Mouse (Mus musculus) embryonic facial prominence, embryonic 11.5 days (tissue): ENCODE measurements around the gene Rabepk. TPM values are rescaled to one million over a fixed set of nuclear protein-coding genes. Genes with fewer than 3 reads are reported as not detected.
A peak's percentile ranks its signal among the peaks of the same experiment; 100 is the strongest.
"Not testable (repeated sequence)": the region's sequence is repeated elsewhere in the genome, so short reads cannot be mapped to it uniquely, and the experiment has no call there.

ENCODE experiments used
- ATAC-seq: fragments of 200-750 bp; cut with Nextera tagmentation; replicated peaks from 2 replicates; pipeline ENCODE4 v1.8.0; 2017; ENCODE audit warnings: low read depth; ENCODE audit not compliant: insufficient number of reproducible peaks, low FRiP score, low TSS enrichment
- DNase-seq: peaks from one replicate; pipeline ENCODE4 v3.0.0-alpha.2; 2015; ENCODE audit warnings: low spot score
- H3K27ac ChIP-seq: fragments of 300-500 bp; sonication (generic); replicated peaks from 2 replicates; pipeline ENCODE4 v1.5.1; 2014; ENCODE audit warnings: mild to moderate bottlenecking, low read depth, low read length, control low read depth
- H3K27me3 ChIP-seq: fragments of 300-500 bp; sonication (generic); 2 replicates; pipeline ENCODE4 v1.6.1; 2014; ENCODE audit warnings: mild to moderate bottlenecking, low read length, moderate library complexity, mixed read lengths; ENCODE audit not compliant: control insufficient read depth, insufficient read depth
- H3K36me3 ChIP-seq: fragments of 300-500 bp; sonication (generic); replicated peaks from 2 replicates; pipeline ENCODE4 v1.6.1; 2014; ENCODE audit warnings: low read depth, mild to moderate bottlenecking, low read length, moderate library complexity, mixed read lengths; ENCODE audit not compliant: control insufficient read depth, insufficient read depth
- H3K4me1 ChIP-seq: fragments of 300-500 bp; sonication (generic); 2 replicates; pipeline ENCODE4 v1.6.1; 2014; ENCODE audit warnings: low read length, mixed read lengths; ENCODE audit not compliant: control insufficient read depth, insufficient read depth
- H3K4me2 ChIP-seq: fragments of 300-500 bp; sonication (generic); 2 replicates; pipeline ENCODE4 v1.6.1; 2014; ENCODE audit warnings: low read depth, mild to moderate bottlenecking, control low read depth, low read length, moderate library complexity
- H3K4me3 ChIP-seq: fragments of 300-500 bp; sonication (generic); 2 replicates; pipeline ENCODE4 v1.5.1; 2014; ENCODE audit warnings: low read depth, low read length, control low read depth
- H3K9ac ChIP-seq: fragments of 300-500 bp; sonication (generic); replicated peaks from 2 replicates; pipeline ENCODE4 v1.6.1; 2014; ENCODE audit warnings: mild to moderate bottlenecking, control low read depth, low read length
- H3K9me3 ChIP-seq: fragments of 300-500 bp; sonication (generic); replicated peaks from 2 replicates; pipeline ENCODE4 v1.6.1; 2016; ENCODE audit warnings: mild to moderate bottlenecking, low read length, inconsistent platforms, mixed read lengths; ENCODE audit not compliant: control insufficient read depth
- WGBS: fragments of 180-500 bp; shearing (Covaris S2); extraction: QIAGEN DNeasy Blood & Tissue Kit; methylation state at CpG from one replicate; pipeline ENCODE4 v1.1.7; 2014; 5-methylcytosine and 5-hydroxymethylcytosine counted together
- polyA plus RNA-seq: library from polyadenylated mRNA; unstranded; fragments of >200 nt; fragmentation: Nextera tagmentation; extraction: Ambion mirVana; gene quantifications from 2 replicates; pipeline ENCODE4 v1.2.1, GENCODE M21; 2014

Rabepk gene
- polyA plus RNA-seq, 1 experiment from 2014 or later = 40.2 TPM

DNA sequence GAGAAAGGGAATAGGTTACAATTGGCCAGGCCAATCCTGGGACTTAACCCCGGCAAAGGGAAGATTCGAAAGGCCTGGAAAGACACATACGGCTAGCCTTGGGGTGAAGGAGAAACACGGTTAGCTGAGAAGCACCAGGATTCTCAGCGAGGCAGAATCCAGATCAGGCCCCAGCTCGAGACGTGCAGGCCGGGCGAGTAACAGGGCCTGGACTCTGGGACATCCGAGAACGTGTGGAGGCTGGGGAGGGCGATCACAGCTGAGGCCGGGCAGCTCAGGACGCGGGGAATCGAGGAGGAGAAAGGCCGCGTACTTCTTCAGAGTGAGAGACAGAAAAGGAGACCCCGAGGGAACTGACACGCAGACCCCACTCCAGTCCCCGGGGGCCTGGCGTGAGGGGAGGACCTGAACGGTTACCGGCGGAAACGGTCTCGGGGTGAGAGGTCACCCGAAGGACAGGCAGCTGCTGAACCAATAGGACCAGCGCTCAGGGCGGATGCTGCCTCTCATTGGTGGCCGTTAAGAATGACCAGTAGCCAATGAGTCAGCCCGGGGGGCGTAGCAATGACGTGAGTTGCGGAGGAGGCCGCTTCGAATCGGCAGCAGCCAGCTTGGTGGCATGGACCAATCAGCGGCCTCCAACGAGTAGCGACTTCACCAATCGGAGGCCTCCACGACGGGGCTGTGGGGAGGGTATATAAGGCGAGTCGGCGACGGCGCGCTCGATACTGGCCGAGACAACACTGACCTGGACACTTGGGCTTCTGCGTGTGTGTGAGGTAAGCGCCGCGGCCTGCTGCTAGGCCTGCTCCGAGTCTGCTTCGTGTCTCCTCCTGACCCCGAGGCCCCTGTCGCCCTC, 28.1 kb downstream of the Rabepk start, which contains the start of gene Hspa5:
Gene Hspa5, plus strand, starts transcription at position 603 of the 859 bp plus-strand sequence.
- Histone ChIP-seq H3K36me3 (peaks cover 16% of the 10 kb centered on the region), H3K27me3 (no peaks in the 10 kb centered on the region), H3K9me3 (0 out of 2 replicates have a peak, but pooled peaks cover 2% of the 10 kb centered on the region), H3K4me2 (peak within 1 kb of the TSS; percentile 58), H3K4me1 (0 out of 2 replicates have a peak, but pooled peaks cover 2% of the 10 kb centered on the region), H3K4me3 (peak within 1 kb of the TSS; percentile 91), H3K9ac (peak within 1 kb of the TSS; percentile 95), H3K27ac (peak within 1 kb of the TSS; percentile 86)
- ATAC-seq (peak; percentile 98), DNase-seq (peak; percentile 100)
- WGBS = under 1% methylated on average over 60 of the region's 60 CpGs

- peak overlapping the region; percentile 93 for H3K9ac ChIP-seq
- DNase-seq (no peak), ATAC-seq (no peak)
- 0 out of 2 replicates have a peak, but pooled peaks cover 2% of the 10 kb centered on the region for H3K4me1 ChIP-seq
- peaks cover 14% of the 10 kb centered on the region for H3K36me3 ChIP-seq
- 0 out of 2 replicates have a peak, but pooled peaks cover 2% of the 10 kb centered on the region for H3K9me3 ChIP-seq
- 6% methylated on average over 6 of the region's 6 CpGs for WGBS
- peak overlapping the region; percentile 86 for H3K27ac ChIP-seq
- peak overlapping the region; percentile 91 for H3K4me3 ChIP-seq
- peak overlapping the region; percentile 58 for H3K4me2 ChIP-seq
- no peaks in the 10 kb centered on the region for H3K27me3 ChIP-seq
Observed at GRCm38 (mm10) chr2:34770951-34771350, 28.8 kb downstream of the Rabepk start.

DNA sequence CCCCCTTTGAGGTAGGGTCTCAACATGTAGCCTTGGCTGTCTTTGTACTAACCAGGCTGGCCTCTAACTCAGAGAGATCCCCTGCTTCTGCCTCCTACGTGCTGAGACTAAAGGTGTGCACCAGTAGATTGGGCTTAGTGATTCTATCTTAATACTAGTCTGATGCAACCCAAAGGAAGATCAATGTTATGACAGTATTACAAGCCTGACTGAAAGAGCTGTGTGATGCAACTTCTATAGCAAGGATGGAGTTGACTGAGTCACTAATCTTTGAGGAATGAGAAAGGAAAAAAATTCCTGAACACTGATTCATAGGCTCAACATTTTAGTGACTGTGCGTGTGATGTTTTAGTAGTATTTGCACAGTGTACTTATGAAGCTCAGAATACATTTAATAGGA, 29.7 kb downstream of the Rabepk start:
- H3K4me2 ChIP-seq = no peak overlapping the region
- ATAC-seq (no peak), DNase-seq (no peak)
- no peak overlapping the region for H3K27ac ChIP-seq
- H3K4me1 ChIP-seq = 0 out of 2 replicates have a peak, but pooled peaks cover 2% of the 10 kb centered on the region
- H3K36me3 ChIP-seq = peaks cover 10% of the 10 kb centered on the region; the same call in 1 of the 2 replicates
- WGBS = 86% methylated on average over 2 of the region's 2 CpGs
- H3K4me3 ChIP-seq = no peak overlapping the region
- no peaks in the 10 kb centered on the region for H3K27me3 ChIP-seq
- no peak overlapping the region for H3K9ac ChIP-seq
- H3K9me3 ChIP-seq = 0 out of 2 replicates have a peak, but pooled peaks cover 2% of the 10 kb centered on the region

DNA sequence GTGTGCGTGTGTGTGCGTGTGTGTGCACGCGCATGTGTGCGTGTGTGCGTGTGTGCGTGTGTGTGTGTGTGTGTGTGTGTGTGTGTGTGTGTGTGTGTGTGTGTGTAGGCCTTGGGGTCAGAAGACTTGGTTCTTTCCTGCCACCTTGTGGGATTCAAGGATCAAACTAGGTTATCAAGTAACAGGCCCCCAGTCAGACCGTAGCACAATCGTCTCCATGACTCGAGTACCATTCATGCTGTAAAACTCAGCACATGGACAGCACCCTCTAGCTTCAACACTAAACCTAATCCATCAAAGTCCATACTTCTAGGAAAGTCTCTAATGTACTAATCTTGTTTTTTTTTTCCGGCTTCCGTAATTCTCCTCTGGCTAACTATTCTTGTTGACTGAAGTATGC, 34.9 kb downstream of the Rabepk start:
- Histone ChIP-seq H3K36me3 (no peaks in the 10 kb centered on the region), H3K4me1 (no peaks in the 10 kb centered on the region), H3K4me2 (no peak overlapping the region), H3K27ac (no peak overlapping the region), H3K4me3 (no peak overlapping the region), H3K27me3 (no peaks in the 10 kb centered on the region), H3K9ac (no peak overlapping the region), H3K9me3 (0 out of 2 replicates have a peak, but pooled peaks cover 2% of the 10 kb centered on the region)
- WGBS = 62% methylated on average over 12 of the region's 12 CpGs
- DNase-seq (no peak), ATAC-seq (no peak)

DNA sequence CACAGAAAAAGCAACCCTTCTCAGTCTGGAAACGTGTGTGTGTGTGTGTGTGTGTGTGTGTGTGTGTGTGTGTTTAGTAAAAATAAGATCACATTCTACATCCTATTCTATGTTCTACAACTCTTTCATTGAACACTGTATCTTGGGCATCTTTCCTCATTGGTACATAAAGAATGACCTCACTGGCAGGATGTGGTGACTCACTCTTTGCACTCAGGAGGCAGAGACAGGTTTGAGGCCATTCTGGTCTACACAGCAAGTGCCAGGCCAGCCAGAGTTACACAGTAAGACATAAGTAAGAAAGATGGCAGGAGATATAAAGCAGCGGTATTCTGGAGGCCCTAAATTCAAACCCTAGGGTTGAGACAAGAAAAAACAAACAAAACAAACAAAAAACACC, 36.8 kb downstream of the Rabepk start:
- DNase-seq (no peak), ATAC-seq (no peak)
- 0 out of 2 replicates have a peak, but pooled peaks cover 2% of the 10 kb centered on the region for H3K9me3 ChIP-seq
- 73% methylated on average over 2 of the region's 2 CpGs for WGBS
- H3K27ac ChIP-seq = no peak overlapping the region
- H3K36me3 ChIP-seq = no peaks in the 10 kb centered on the region
- no peak overlapping the region for H3K9ac ChIP-seq
- no peak overlapping the region for H3K4me3 ChIP-seq
- no peak overlapping the region for H3K4me2 ChIP-seq
- no peaks in the 10 kb centered on the region for H3K27me3 ChIP-seq
- no peaks in the 10 kb centered on the region for H3K4me1 ChIP-seq

DNA sequence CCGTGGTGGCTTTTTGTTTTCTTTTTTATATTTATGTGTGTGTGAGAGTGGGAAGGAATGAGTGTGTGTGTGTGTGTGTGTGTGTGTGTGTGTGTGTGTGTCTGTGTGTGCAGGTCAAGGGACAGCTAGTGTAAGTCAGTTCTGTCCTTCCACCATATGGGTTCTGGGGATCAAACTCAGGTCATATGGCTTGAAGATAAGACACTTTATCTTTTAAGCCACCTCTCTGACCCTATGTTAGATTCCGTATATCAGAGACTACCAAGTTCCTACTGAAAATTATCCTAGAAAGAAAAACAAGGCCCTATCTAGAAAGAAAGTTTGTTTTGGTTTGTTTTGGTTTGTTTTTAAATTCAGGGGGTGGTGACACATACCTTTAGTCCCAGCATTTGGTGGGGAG, 37.5 kb downstream of the Rabepk start:
- Histone ChIP-seq H3K27ac (no peak overlapping the region), H3K9me3 (no peaks in the 10 kb centered on the region), H3K9ac (no peak overlapping the region), H3K4me3 (no peak overlapping the region), H3K4me2 (no peak overlapping the region), H3K4me1 (no peaks in the 10 kb centered on the region), H3K36me3 (no peaks in the 10 kb centered on the region), H3K27me3 (no peaks in the 10 kb centered on the region)
- 80% methylated on average over 2 of the region's 2 CpGs for WGBS
- DNase-seq (no peak), ATAC-seq (no peak)

GRCm38 (mm10) chr2:34761272-34761671, 38.4 kb downstream of the Rabepk start:
- H3K4me1 ChIP-seq, H3K4me3 ChIP-seq, DNase-seq, H3K9me3 ChIP-seq, H3K27me3 ChIP-seq, H3K9ac ChIP-seq, H3K27ac ChIP-seq, H3K36me3 ChIP-seq, ATAC-seq, H3K4me2 ChIP-seq: not testable (repeated sequence)
- WGBS = 85% methylated on average over 5 of the region's 5 CpGs

GRCm38 (mm10) chr2:34757341-34757740, 42.4 kb downstream of the Rabepk start:
- H3K27me3 ChIP-seq = no peaks in the 10 kb centered on the region
- H3K9ac ChIP-seq = no peak overlapping the region
- no peak overlapping the region for H3K27ac ChIP-seq
- DNase-seq (no peak), ATAC-seq (no peak)
- no peaks in the 10 kb centered on the region for H3K36me3 ChIP-seq
- no peaks in the 10 kb centered on the region for H3K4me1 ChIP-seq
- H3K4me2 ChIP-seq = no peak overlapping the region
- no peaks in the 10 kb centered on the region for H3K9me3 ChIP-seq
- H3K4me3 ChIP-seq = no peak overlapping the region
- WGBS = 53% methylated on average over 1 of the region's 1 CpGs
